Mouse (Mus musculus) heart, embryonic 10.5 days (tissue): ENCODE data around the gene Gnao1. TPM values are rescaled to one million over a fixed set of nuclear protein-coding genes. Genes with fewer than 3 reads are reported as not detected.
A peak's percentile ranks its signal among the peaks of the same experiment; 100 is the strongest.

Experiments
- DNase-seq: peaks from one replicate; pipeline ENCODE4 v3.0.0-alpha.2; 2017; ENCODE audit warnings: low spot score
- H3K27ac ChIP-seq: fragments of 300-500 bp; sonication (generic); 2 replicates; pipeline ENCODE4 v1.5.1; 2016; ENCODE audit warnings: mild to moderate bottlenecking
- H3K27me3 ChIP-seq: fragments of 300-500 bp; sonication (generic); 2 replicates; pipeline ENCODE4 v1.6.1; 2016; ENCODE audit warnings: mild to moderate bottlenecking; ENCODE audit not compliant: poor library complexity, insufficient read depth, severe bottlenecking
- H3K36me3 ChIP-seq: fragments of 300-500 bp; sonication (generic); 2 replicates; pipeline ENCODE4 v1.6.1; 2016; ENCODE audit warnings: mild to moderate bottlenecking, moderate library complexity
- H3K4me1 ChIP-seq: fragments of 300-500 bp; sonication (generic); 2 replicates; pipeline ENCODE4 v1.6.1; 2016; ENCODE audit warnings: mild to moderate bottlenecking
- H3K4me3 ChIP-seq: fragments of 300-500 bp; sonication (generic); 2 replicates; pipeline ENCODE4 v1.5.1; 2016; ENCODE audit warnings: mild to moderate bottlenecking, moderate library complexity
- H3K9me3 ChIP-seq: fragments of 300-500 bp; sonication (generic); 2 replicates; pipeline ENCODE4 v1.6.1; 2016; ENCODE audit warnings: mild to moderate bottlenecking, moderate library complexity
- WGBS: fragments of 180-500 bp; shearing (Covaris S2); methylation state at CpG from one replicate; pipeline ENCODE4 v1.1.7; 2016; 5-methylcytosine and 5-hydroxymethylcytosine counted together
- polyA plus RNA-seq: library from polyadenylated mRNA; unstranded; fragments of >200 nt; fragmentation: Nextera tagmentation; extraction: Ambion mirVana; gene quantifications from 2 replicates; pipeline ENCODE4 v1.2.1, GENCODE M21; 2016

Gene Gnao1
- polyA plus RNA-seq, 1 experiment from 2014 or later = 9.3 TPM

- Histone ChIP-seq H3K9me3 (no peaks in the 10 kb centered on the region), H3K4me3 (no peak overlapping the region), H3K27ac (no peak overlapping the region), H3K36me3 (no peaks in the 10 kb centered on the region), H3K27me3 (no peaks in the 10 kb centered on the region), H3K4me1 (peaks cover 23% of the 10 kb centered on the region)
- no peak for DNase-seq
- 85% methylated on average over 7 of the region's 7 CpGs for WGBS
These were observed 74.5 kb downstream of the Gnao1 start for GRCm38 (mm10) chr8:93884316-93884715.

DNA sequence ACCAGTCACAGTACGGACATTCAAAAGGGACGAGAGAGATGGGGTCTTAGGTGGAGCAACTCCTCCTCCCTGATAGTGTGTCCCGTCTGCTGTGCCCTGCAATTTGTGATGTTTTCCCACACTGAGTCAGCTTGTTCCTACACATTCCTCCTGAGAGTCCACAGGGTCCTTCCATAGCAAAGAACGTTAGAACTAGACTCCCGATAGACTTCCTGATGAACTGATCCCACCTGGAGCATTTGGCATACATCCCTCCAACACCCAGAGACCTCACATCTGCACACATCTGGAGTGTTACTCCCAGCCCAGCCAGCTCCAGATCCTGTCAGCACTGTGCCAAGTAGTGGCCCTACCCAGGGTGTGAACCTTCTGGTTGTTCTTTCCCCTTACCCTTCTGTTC is 76.4 kb downstream of the Gnao1 start:
- Histone ChIP-seq H3K4me1 (peaks cover 37% of the 10 kb centered on the region), H3K36me3 (no peaks in the 10 kb centered on the region), H3K4me3 (no peak overlapping the region), H3K9me3 (no peaks in the 10 kb centered on the region), H3K27me3 (no peaks in the 10 kb centered on the region), H3K27ac (no peak overlapping the region)
- DNase-seq = no peak
- 81% methylated on average over 5 of the region's 5 CpGs for WGBS

DNA sequence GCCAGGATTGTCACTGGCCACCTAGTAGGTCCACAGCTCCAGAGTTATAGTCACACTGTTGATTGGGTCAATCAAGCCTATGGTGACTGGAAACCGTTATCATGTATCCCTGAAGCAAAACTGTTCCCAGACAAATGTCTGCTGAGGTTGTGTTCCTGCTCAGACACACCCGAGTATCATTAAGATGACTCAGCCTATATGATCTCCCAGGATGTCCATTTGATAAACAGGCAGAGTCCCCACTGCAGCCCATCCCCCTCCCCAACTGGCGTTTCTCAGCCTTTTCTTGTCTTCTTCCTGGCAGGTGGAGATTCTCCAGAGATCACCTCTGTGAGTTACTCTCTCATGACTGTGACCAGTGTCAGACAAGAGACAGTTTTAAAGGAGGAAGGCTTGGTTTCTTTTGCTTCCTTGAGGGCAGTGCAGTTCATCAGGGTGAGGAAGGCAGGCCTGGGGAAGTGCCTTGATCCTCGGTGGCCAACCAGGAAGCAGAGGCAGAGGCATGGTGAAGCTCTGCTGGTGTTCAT is 78.4 kb downstream of the Gnao1 start:
- WGBS = 42% methylated on average over 4 of the region's 4 CpGs
- DNase-seq = no peak
- peak overlapping the region; percentile 90 for H3K27ac ChIP-seq
- no peak overlapping the region for H3K4me3 ChIP-seq
- H3K9me3 ChIP-seq = no peaks in the 10 kb centered on the region
- no peaks in the 10 kb centered on the region for H3K36me3 ChIP-seq
- H3K4me1 ChIP-seq = peaks cover 34% of the 10 kb centered on the region
- no peaks in the 10 kb centered on the region for H3K27me3 ChIP-seq

DNA sequence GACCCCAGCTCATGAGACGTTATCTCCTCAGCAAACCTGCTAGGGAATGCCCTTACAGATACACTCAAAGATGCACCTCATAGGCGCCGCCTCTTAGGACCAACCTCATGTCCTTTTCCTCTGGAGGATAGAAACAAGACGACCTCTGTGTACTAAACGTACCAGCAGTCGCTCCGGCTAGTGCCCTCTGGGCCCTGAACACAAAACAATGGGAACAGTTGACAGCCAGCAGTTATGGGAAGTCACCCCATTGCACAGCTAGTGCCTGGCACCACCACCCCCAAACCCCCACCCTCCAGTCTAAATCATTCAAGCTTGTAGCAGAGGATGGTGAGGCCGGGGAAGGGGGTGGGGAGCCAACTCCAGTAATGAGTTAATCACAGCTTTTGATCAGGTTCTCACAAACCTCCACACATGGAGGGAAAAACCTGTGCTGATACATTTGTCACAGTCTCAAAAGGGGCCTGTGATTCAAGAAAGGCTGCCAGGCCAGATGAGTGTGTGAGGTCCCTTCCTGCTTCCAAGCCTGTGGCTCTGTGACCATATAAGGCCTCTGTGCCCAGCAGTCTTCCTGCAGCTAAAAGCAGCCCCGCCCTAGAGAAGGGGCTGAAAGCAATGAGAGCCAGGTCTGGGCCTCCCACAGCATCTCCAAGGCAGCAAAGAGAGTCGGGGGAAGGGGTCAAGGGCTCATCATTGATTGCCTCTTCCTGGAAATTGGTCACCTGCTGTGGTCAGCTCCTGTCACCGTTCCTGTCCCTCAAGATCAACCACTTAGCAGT is 79.1 kb downstream of the Gnao1 start:
- Histone ChIP-seq H3K36me3 (no peaks in the 10 kb centered on the region), H3K27me3 (no peaks in the 10 kb centered on the region), H3K27ac (peak overlapping the region; percentile 90), H3K9me3 (no peaks in the 10 kb centered on the region), H3K4me1 (peaks cover 34% of the 10 kb centered on the region), H3K4me3 (no peak overlapping the region)
- DNase-seq = peak; percentile 92
- WGBS = 47% methylated on average over 11 of the region's 11 CpGs

GRCm38 (mm10) chr8:93893556-93893955 is 83.8 kb downstream of the Gnao1 start:
- WGBS = 80% methylated on average over 3 of the region's 3 CpGs
- Histone ChIP-seq H3K27ac (peak overlapping the region; percentile 36; the same call in 1 of the 2 replicates), H3K4me3 (no peak overlapping the region), H3K36me3 (peaks cover 13% of the 10 kb centered on the region; the same call in 1 of the 2 replicates), H3K27me3 (no peaks in the 10 kb centered on the region), H3K4me1 (peaks cover 26% of the 10 kb centered on the region), H3K9me3 (no peaks in the 10 kb centered on the region)
- no peak for DNase-seq

DNA sequence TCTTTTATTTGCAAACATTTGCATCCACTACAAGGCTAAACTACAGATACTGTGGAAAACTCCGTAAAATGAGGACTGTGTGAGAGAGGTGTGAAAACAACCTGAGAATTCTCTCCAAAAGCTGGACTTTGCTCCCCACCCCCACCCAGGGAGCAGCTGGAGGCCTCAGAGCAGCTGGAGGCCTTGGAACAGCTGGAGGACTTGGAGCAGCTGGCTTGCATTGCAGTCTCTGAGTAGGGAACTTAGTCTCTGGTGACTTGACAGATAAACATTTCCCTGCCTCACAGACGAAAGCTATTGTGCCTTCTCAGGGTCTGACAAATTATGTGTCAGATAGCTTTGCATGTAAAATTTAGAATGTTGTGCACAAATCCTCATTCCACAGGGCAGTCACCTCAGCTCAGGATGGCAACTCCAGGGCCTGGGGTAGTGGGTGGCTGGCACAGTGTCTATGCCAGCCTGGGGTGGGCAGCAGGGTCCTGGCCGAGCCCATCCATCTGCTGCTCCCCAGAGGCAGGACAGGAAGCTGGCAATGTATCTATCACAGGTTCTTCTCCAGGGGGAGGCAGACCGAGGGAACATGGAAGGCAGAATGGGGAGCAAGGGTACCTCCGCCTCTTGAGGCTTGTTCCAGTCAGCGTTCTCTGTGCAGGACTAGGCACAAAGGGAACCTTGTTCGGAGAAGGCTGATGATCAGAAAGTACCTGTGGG is 87.2 kb downstream of the Gnao1 start:
- DNase-seq = no peak
- Histone ChIP-seq H3K36me3 (peaks cover 14% of the 10 kb centered on the region; the same call in 1 of the 2 replicates), H3K4me3 (no peak overlapping the region), H3K27ac (no peak overlapping the region), H3K27me3 (no peaks in the 10 kb centered on the region), H3K9me3 (no peaks in the 10 kb centered on the region), H3K4me1 (peaks cover 33% of the 10 kb centered on the region)
- WGBS = 80% methylated on average over 7 of the region's 7 CpGs

DNA sequence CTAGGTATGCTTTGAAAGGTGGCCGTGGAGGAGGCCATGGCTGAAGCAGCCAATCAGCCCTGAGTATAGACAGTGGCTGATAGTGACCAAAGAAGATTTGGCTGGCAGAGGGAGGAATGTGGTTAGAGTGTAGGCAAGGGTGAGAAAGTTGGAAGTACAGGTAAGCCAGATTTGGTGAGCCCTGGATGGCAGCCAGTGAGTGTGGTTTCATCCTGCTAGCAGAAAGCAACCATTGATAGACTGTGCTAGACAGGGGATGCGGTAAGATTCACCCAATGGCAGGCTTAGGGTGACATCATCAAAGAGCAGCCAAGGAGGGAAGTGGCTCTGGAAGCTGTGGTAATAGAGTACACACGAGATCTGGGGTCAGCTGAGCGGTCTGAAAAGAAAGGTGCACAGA is 88.8 kb downstream of the Gnao1 start:
- 83% methylated on average over 4 of the region's 4 CpGs for WGBS
- no peak overlapping the region for H3K4me3 ChIP-seq
- H3K9me3 ChIP-seq = no peaks in the 10 kb centered on the region
- no peaks in the 10 kb centered on the region for H3K27me3 ChIP-seq
- peaks cover 34% of the 10 kb centered on the region for H3K4me1 ChIP-seq
- no peak overlapping the region for H3K27ac ChIP-seq
- DNase-seq = no peak
- H3K36me3 ChIP-seq = peaks cover 17% of the 10 kb centered on the region; the same call in 1 of the 2 replicates

DNA sequence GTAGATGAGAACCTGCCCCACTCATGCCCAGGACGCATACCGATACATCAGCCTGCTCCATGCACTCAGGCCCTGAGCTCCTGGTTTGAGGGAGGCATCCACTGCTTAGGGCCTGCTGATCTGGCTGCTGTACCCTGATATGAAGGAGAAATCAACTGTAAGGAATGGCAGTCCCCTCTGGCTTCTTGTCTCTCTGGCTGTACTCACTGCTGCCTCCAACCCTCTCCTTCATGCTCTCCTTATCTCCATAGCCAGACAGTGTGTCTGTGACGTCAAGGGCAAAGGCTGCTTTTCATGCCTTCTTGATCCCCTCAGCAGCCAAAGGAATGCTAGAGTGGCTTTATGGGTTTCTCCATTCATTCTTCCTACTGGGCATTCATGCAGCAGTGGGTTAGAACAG is 92.3 kb downstream of the Gnao1 start:
- Histone ChIP-seq H3K27me3 (no peaks in the 10 kb centered on the region), H3K36me3 (peaks cover 4% of the 10 kb centered on the region; the same call in 1 of the 2 replicates), H3K4me1 (peaks cover 45% of the 10 kb centered on the region), H3K27ac (peak overlapping the region; percentile 25; the same call in 1 of the 2 replicates), H3K9me3 (no peaks in the 10 kb centered on the region), H3K4me3 (no peak overlapping the region)
- no peak for DNase-seq
- WGBS = 61% methylated on average over 3 of the region's 3 CpGs

DNA sequence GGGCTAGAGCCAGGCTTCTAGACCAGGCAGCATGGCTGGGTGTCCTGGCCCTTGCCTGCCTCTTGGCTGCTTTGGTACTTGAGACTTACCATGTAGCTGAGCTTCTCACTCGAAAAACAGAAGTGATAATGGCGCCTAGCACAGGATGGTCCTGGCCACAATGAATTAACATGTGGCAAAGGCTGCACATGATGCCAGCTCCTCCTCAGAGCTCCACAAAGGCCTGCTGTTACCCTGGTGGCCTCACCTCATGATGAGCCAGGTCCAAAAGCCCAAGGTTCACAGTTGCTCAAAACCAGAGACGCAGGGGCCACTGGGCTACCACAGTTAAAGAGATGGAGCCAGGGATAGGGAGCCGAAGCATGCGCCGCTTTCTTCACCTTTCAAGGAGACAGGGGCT is 97.2 kb downstream of the Gnao1 start:
- no peak for DNase-seq
- peaks cover 3% of the 10 kb centered on the region; the same call in 1 of the 2 replicates for H3K36me3 ChIP-seq
- H3K4me1 ChIP-seq = peaks cover 67% of the 10 kb centered on the region
- no peaks in the 10 kb centered on the region for H3K27me3 ChIP-seq
- H3K27ac ChIP-seq = peak overlapping the region; percentile 89; the same call in 1 of the 2 replicates
- whole genome bisulfite sequencing = 90% methylated on average over 6 of the region's 6 CpGs
- H3K9me3 ChIP-seq = no peaks in the 10 kb centered on the region
- no peak overlapping the region for H3K4me3 ChIP-seq

- WGBS = 25% methylated on average over 5 of the region's 5 CpGs
- H3K9me3 ChIP-seq = no peaks in the 10 kb centered on the region
- peak overlapping the region; percentile 89 for H3K27ac ChIP-seq
- DNase-seq = no peak
- peaks cover 71% of the 10 kb centered on the region for H3K4me1 ChIP-seq
- H3K27me3 ChIP-seq = no peaks in the 10 kb centered on the region
- H3K4me3 ChIP-seq = 0 out of 2 replicates have a peak overlapping the region, but pooled peaks have one; percentile 12
- no peaks in the 10 kb centered on the region for H3K36me3 ChIP-seq
These were observed 98.2 kb downstream of the Gnao1 start for GRCm38 (mm10) chr8:93907987-93908441.

DNA sequence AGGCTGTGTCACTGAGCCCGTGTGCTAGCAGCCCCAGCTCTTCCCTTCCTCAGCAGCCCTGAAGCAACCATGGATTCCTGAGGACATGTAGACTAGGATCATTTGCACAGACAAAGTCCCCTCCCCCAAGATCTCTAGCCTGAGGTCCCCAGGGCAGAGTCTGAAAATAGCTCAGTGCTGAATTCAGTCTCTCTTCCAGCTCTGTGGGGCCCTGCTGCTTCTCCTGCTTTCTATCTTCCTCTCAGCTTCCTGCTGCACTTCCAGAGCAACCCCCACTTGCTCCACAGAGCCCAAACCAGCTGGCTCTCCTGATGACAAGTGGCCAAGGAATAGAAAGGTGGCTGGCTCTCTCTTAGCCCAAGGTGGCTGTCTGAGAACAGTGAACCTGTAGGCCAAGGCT is 98.8 kb downstream of the Gnao1 start:
- WGBS = 11% methylated on average over 1 of the region's 1 CpGs
- peak overlapping the region; percentile 89 for H3K27ac ChIP-seq
- H3K9me3 ChIP-seq = no peaks in the 10 kb centered on the region
- no peaks in the 10 kb centered on the region for H3K27me3 ChIP-seq
- H3K36me3 ChIP-seq = no peaks in the 10 kb centered on the region
- DNase-seq = peak; percentile 82
- peaks cover 72% of the 10 kb centered on the region for H3K4me1 ChIP-seq
- H3K4me3 ChIP-seq = 0 out of 2 replicates have a peak overlapping the region, but pooled peaks have one; percentile 12

- DNase-seq = no peak
- no peak overlapping the region for H3K4me3 ChIP-seq
- peak overlapping the region; percentile 77 for H3K27ac ChIP-seq
- peaks cover 65% of the 10 kb centered on the region for H3K4me1 ChIP-seq
- WGBS = 68% methylated on average over 7 of the region's 7 CpGs
- H3K9me3 ChIP-seq = no peaks in the 10 kb centered on the region
- H3K36me3 ChIP-seq = no peaks in the 10 kb centered on the region
- peaks cover 11% of the 10 kb centered on the region for H3K27me3 ChIP-seq
These were observed 102.2 kb downstream of the Gnao1 start for GRCm38 (mm10) chr8:93911715-93912555.
